12 mouse cellular contexts compared by ENCODE assay signal in genomic region chr17:84787477-84787876, GRCm38 (mm10).
"Had no signal": no experiment of that assay in that cellular context is flagged by ENCODE, and none has a peak within 500 bp of the region (broad histone marks: within the 10 kb centered on the region; RNA-seq: fewer than 3 reads in every experiment).

No protein-coding gene starts in this region.

- H3K36me3 ChIP-seq: intestine, embryonic 15.5 days; midbrain, embryonic 15.5 days had no signal

- H3K27ac ChIP-seq: intestine, embryonic 15.5 days; left cerebral cortex, adult 2 months; limb, embryonic 10.5 days; midbrain, embryonic 15.5 days; neural tube, embryonic 12.5 days; stomach, postnatal 0 days had no signal

- H3K4me3 ChIP-seq: intestine, embryonic 15.5 days; left cerebral cortex, adult 2 months; limb, embryonic 10.5 days; midbrain, embryonic 15.5 days; neural tube, embryonic 12.5 days had no signal

- H3K9me3 ChIP-seq: intestine, embryonic 15.5 days; limb, embryonic 10.5 days; midbrain, embryonic 15.5 days; neural tube, embryonic 12.5 days had no signal

- H3K27me3 ChIP-seq: intestine, embryonic 15.5 days; midbrain, embryonic 15.5 days; neural tube, embryonic 12.5 days had no signal

- H3K9ac ChIP-seq: intestine, embryonic 15.5 days; midbrain, embryonic 15.5 days; neural tube, embryonic 12.5 days had no signal

- DNase-seq: kidney, adult 18-20 months; kidney, postnatal 25 days; lung, adult 2 months; lung, postnatal 36 days had no signal

- ATAC-seq: intestine, embryonic 15.5 days; lung, postnatal 0 days; midbrain, embryonic 15.5 days had no signal

- H3K4me2 ChIP-seq: intestine, embryonic 15.5 days; midbrain, embryonic 11.5 days; midbrain, embryonic 15.5 days; neural tube, embryonic 12.5 days had no signal
